Mouse (Mus musculus) thymus, adult 2 months (tissue): ENCODE measurements at regions not wholly inside any gene's neighbourhood (a gene's known extent, or its start where the extent isn't known, plus 50 kb on each side); places are given as distances from the start of the nearest gene placed in this dataset.

Experiments
- DNase-seq: peaks from one replicate; pipeline ENCODE4 v3.0.0; 2021
- H3K27ac ChIP-seq: fragments of 200-500 bp; 2 replicates; pipeline ENCODE4 v1.5.1; 2012; ENCODE audit warnings: low read length, control low read depth; ENCODE audit not compliant: control insufficient read depth, insufficient read depth
- H3K27me3 ChIP-seq: fragments of 200-500 bp; 2 replicates; pipeline ENCODE4 v1.6.1; 2012; ENCODE audit warnings: mild to moderate bottlenecking, low read length, moderate library complexity, mixed read lengths; ENCODE audit not compliant: control insufficient read depth, insufficient read depth
- H3K36me3 ChIP-seq: fragments of 200-500 bp; 2 replicates; pipeline ENCODE4 v1.6.1; 2012; ENCODE audit warnings: mild to moderate bottlenecking, low read length, moderate library complexity; ENCODE audit not compliant: control insufficient read depth, insufficient read depth
- H3K4me1 ChIP-seq: fragments of 200-500 bp; replicated peaks from 2 replicates; pipeline ENCODE4 v1.6.1; 2012; ENCODE audit warnings: low read length; ENCODE audit not compliant: control insufficient read depth, insufficient read depth
- H3K4me3 ChIP-seq: fragments of 200-500 bp; 2 replicates; pipeline ENCODE4 v1.5.1; 2012; ENCODE audit warnings: mild to moderate bottlenecking, low read length, control low read depth, moderate library complexity; ENCODE audit not compliant: control insufficient read depth, insufficient read depth
- CTCF ChIP-seq: fragments of 200-500 bp; IDR thresholded peaks from 2 replicates; pipeline ENCODE4 v1.5.1; 2012; ENCODE audit warnings: mild to moderate bottlenecking, control low read depth, low read length, moderate library complexity, borderline replicate concordance; ENCODE audit not compliant: control insufficient read depth, poor library complexity, insufficient read depth; ENCODE audit errors: extremely low read depth
- POLR2A ChIP-seq: fragments of 200-500 bp; IDR thresholded peaks from 2 replicates; pipeline ENCODE4 v1.6.1; 2012; ENCODE audit warnings: mild to moderate bottlenecking, low read length, control low read depth, moderate library complexity; ENCODE audit not compliant: control insufficient read depth, poor library complexity, insufficient read depth; ENCODE audit errors: extremely low read depth
- WGBS: fragments of 180-500 bp; shearing (Covaris S2); methylation state at CpG from one replicate; pipeline ENCODE4 v1.1.7; 2018; 5-methylcytosine and 5-hydroxymethylcytosine counted together

DNA sequence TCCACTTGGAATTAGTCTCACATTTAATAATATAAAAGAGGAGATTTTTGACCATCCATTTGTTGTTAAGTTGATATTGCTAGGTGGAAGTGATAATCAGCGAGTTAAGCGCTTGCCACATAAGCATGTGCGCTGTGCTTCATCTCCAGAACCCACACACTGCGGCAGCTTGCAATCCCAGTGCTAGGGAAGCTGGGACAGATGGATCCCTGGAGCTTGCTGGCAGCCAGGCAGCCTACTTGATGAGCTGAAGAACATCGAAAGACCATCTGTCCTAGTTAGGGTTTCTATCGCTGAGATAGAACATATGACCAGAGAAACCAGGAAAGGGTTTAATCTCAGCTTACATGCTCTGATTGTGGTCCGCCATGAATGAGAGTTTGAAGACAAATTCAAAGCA is 266.1 kb upstream of the Pfn2 start:
- H3K4me3 ChIP-seq, result no peak overlapping the region
- H3K36me3 ChIP-seq, result no peaks in the 10 kb centered on the region
- no peaks in the 10 kb centered on the region for H3K4me1 ChIP-seq
- H3K27me3 ChIP-seq, result no peaks in the 10 kb centered on the region
- no peak for TF ChIP-seq POLR2A
- TF ChIP-seq CTCF, result no peak
- H3K27ac ChIP-seq, result no peak overlapping the region
- 98% methylated on average over 7 of the region's 7 CpGs for WGBS
- DNase-seq, result no peak

DNA sequence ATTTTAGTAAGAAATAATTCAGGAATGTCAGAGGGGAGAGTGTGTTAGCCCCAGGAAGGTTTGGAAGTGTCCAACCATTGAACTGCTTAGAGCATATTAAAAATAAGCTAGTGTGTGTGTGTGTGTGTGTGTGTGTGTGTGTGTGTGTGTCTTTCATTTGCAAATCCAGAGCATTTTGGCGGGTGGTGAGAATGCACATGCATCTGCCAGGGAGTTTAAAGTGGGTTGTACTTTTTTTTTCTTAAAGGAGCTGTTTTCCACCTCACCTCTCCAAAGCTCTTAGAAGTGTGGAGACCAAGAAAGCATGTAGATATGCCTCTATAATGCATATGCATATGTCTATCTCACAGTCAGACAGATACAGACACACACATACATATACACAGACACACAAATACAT is 267.6 kb upstream of the Pfn2 start:
- Histone ChIP-seq H3K4me3 (no peak overlapping the region), H3K4me1 (no peaks in the 10 kb centered on the region), H3K27me3 (no peaks in the 10 kb centered on the region), H3K36me3 (no peaks in the 10 kb centered on the region), H3K27ac (no peak overlapping the region)
- TF ChIP-seq POLR2A, result no peak
- no peak for TF ChIP-seq CTCF
- no peak for DNase-seq
- 78% methylated on average over 1 of the region's 1 CpGs for WGBS

DNA sequence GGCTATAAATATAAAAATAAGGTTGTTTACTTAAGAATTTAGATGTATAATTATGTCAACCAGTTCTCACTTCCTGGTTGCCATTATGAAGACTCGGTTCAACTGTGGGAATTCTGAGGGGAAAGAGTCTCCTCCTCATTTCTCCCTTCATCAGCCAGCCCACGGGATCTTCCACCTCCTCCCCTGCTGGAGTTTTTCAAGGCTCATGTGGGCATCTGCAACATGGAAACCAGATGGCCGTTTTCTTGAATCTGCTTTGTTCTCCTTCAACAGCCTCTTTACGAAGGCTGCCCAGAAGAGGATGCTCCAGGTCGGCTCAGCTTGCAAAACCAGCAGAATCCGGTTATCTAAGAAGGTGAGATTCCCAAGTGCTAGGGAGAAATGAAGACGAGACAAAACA is 269.0 kb upstream of the Pfn2 start:
- 83% methylated on average over 7 of the region's 7 CpGs for WGBS
- Histone ChIP-seq H3K4me1 (no peaks in the 10 kb centered on the region), H3K27ac (no peak overlapping the region), H3K4me3 (no peak overlapping the region), H3K36me3 (no peaks in the 10 kb centered on the region), H3K27me3 (no peaks in the 10 kb centered on the region)
- no peak for TF ChIP-seq CTCF
- no peak for TF ChIP-seq POLR2A
- no peak for DNase-seq

DNA sequence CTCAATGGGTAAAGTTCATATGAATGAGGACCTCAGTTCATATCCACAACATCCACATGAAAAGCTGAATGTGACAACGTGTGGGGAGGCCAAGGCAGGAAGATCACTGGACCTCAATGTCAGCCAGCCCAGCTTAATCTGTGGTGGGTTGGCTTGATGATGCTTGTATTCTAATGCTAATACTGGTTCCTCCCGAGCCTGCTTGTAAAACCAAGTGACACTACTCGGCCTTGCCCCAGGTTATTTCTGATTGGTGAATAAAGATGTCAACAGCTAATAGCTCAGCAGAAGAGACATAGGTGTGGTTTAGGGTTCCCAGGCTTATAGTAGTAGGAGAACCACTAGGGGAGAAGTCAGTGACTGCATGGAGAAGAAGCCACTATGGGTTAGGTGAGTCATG is 272.2 kb upstream of the Pfn2 start:
- no peak for TF ChIP-seq CTCF
- no peak for TF ChIP-seq POLR2A
- no peak for DNase-seq
- 52% methylated on average over 3 of the region's 3 CpGs for WGBS
- no peak overlapping the region for H3K4me3 ChIP-seq
- H3K36me3 ChIP-seq, result no peaks in the 10 kb centered on the region
- H3K4me1 ChIP-seq, result no peaks in the 10 kb centered on the region
- no peaks in the 10 kb centered on the region for H3K27me3 ChIP-seq
- no peak overlapping the region for H3K27ac ChIP-seq

DNA sequence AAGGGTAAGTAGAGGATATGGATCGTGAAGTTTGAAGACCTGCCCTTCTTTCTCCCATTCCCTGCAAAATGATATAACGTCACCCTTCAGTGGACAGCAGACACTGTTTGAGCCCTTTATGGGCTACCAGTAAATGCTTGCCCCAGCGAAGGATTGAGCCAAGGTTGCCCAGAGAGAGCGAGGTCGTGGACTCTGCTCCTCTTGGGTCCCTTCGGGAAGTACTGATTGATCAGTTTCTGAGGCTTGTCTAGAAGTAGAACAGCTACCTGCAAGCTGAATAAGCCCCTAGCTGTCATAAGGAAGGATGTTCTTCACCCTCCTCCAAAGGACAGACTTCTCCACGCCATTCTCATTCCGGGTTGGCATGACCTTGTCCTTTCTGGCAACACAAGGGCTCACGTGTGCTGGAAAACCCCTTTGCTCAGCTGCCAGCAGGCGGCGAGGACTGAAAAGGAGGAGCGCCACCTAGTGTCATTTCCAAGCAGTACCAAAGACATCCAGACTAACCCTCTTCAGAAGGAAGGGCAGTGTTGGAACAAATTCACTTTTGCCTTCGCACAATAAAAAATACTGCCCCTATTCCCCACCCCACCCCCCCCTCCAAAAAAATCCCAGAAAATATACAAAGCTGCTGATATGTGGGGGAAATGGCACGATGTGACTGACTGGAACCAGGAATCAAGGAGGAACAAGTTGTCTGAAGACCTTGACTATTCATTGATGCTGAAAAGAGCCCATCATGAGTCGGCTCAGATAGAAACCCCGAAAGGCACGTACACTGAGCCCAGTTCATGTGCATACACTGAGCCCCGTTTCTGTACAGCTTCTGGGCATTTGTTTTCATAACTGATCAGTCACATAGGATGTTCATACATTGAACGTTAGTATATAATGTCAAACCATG is 274.8 kb upstream of the Pfn2 start:
- TF ChIP-seq POLR2A (no peak), CTCF (peak; percentile 79; the same call in 1 of the 2 replicates)
- Histone ChIP-seq H3K36me3 (no peaks in the 10 kb centered on the region), H3K4me1 (no peaks in the 10 kb centered on the region), H3K27ac (no peak overlapping the region), H3K4me3 (no peak overlapping the region), H3K27me3 (no peaks in the 10 kb centered on the region)
- DNase-seq, result peak; percentile 45
- 45% methylated on average over 19 of the region's 19 CpGs for WGBS

DNA sequence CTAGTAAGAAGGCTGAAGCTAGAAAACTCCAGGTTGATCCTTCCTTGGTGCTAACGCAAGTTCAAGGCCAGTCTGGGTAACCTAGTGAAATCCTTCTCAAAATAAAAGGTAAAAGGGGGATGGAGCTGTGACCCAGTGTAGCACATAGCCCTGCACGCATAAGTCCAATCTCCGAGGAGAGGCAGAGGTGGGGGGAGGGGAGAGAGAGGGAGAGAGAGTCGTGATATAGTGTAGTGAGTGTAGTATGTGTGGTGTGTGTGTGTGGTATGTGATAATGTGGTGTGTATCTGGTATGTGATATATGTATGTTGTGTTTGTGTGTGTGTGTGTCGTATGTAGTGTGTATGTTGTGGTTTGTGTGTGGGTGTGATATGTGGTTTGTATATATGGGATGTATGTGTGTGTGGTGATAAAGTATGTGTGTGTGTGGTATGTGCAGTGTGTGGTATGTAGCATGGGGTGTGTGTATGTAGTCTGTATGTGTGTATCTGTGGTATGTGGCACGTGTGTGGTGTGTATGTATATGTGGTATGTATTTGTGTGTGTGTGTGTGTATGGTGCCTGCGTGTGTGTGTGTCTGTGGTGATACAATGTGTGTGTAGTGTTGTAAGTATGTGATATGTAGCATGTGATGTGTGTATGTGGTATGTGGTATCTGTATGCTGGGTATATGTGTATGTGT is 275.7 kb upstream of the Pfn2 start:
- WGBS, result 73% methylated on average over 7 of the region's 7 CpGs
- Histone ChIP-seq H3K4me3 (no peak overlapping the region), H3K36me3 (no peaks in the 10 kb centered on the region), H3K27me3 (no peaks in the 10 kb centered on the region), H3K4me1 (no peaks in the 10 kb centered on the region), H3K27ac (no peak overlapping the region)
- TF ChIP-seq POLR2A (no peak), CTCF (no peak)
- DNase-seq, result no peak
